Mouse (Mus musculus) lung, adult 2 months (tissue): Measurements from ENCODE around the gene A630089N07Rik.
"Not testable (repeated sequence)": the region's sequence is repeated elsewhere in the genome, so short reads cannot be mapped to it uniquely, and the experiment has no call there.

ENCODE experiments used
- CTCF ChIP-seq: fragments of 200-500 bp; IDR thresholded peaks from 2 replicates; pipeline ENCODE4 v1.5.1; 2011; ENCODE audit warnings: mild to moderate bottlenecking, low read length, control low read depth; ENCODE audit not compliant: insufficient read depth
- POLR2A ChIP-seq: fragments of 200-500 bp; IDR thresholded peaks from 2 replicates; pipeline ENCODE4 v1.6.1; 2011; ENCODE audit warnings: low read depth, mild to moderate bottlenecking, control low read depth, low read length, borderline replicate concordance; ENCODE audit errors: extremely low read depth

- TF ChIP-seq POLR2A, CTCF: not testable (repeated sequence)
These were observed 731 bp downstream of the A630089N07Rik start for GRCm38 (mm10) chr16:98081550-98081888.
